Mouse (Mus musculus) forebrain, embryonic 11.5 days (tissue): ENCODE results near the gene Dlx6. TPM values are rescaled to one million over a fixed set of nuclear protein-coding genes. Genes with fewer than 3 reads are reported as not detected.

ENCODE experiments used
- ATAC-seq: fragments of 200-750 bp; cut with Nextera tagmentation; replicated peaks from 2 replicates; pipeline ENCODE4 v1.8.0; 2017; ENCODE audit warnings: moderate TSS enrichment; ENCODE audit not compliant: low FRiP score
- DNase-seq: peaks from one replicate; pipeline ENCODE4 v3.0.0-alpha.2; 2017; ENCODE audit warnings: low spot score
- H3K27ac ChIP-seq: fragments of 300-500 bp; sonication (generic); 2 replicates; pipeline ENCODE4 v1.5.1; 2014; ENCODE audit warnings: low read depth, low read length
- H3K27me3 ChIP-seq: fragments of 300-500 bp; sonication (generic); 2 replicates; pipeline ENCODE4 v1.6.1; 2014; ENCODE audit warnings: mild to moderate bottlenecking, low read length, mixed read lengths; ENCODE audit not compliant: control insufficient read depth, insufficient read depth
- H3K36me3 ChIP-seq: fragments of 300-500 bp; sonication (generic); 2 replicates; pipeline ENCODE4 v1.6.1; 2014; ENCODE audit warnings: mild to moderate bottlenecking, low read length, moderate library complexity, mixed read lengths; ENCODE audit not compliant: control insufficient read depth, insufficient read depth
- H3K4me1 ChIP-seq: fragments of 300-500 bp; sonication (generic); replicated peaks from 2 replicates; pipeline ENCODE4 v1.6.1; 2014; ENCODE audit warnings: low read length, mixed read lengths; ENCODE audit not compliant: control insufficient read depth, insufficient read depth
- H3K4me2 ChIP-seq: fragments of 300-500 bp; sonication (generic); 2 replicates; pipeline ENCODE4 v1.6.1; 2014; ENCODE audit warnings: low read depth, mild to moderate bottlenecking, low read length, moderate library complexity, mixed read lengths; ENCODE audit not compliant: severe bottlenecking
- H3K4me3 ChIP-seq: fragments of 300-500 bp; sonication (generic); 2 replicates; pipeline ENCODE4 v1.5.1; 2014; ENCODE audit warnings: low read depth, low read length
- H3K9ac ChIP-seq: fragments of 300-500 bp; sonication (generic); 2 replicates; pipeline ENCODE4 v1.6.1; 2014; ENCODE audit warnings: low read length
- H3K9me3 ChIP-seq: fragments of 300-500 bp; sonication (generic); 2 replicates; pipeline ENCODE4 v1.6.1; 2016; ENCODE audit warnings: low read length, mixed read lengths; ENCODE audit not compliant: control insufficient read depth
- WGBS: fragments of 180-500 bp; shearing (Covaris S2); extraction: QIAGEN DNeasy Blood & Tissue Kit; methylation state at CpG from one replicate; pipeline ENCODE4 v1.1.7; 2014; 5-methylcytosine and 5-hydroxymethylcytosine counted together
- polyA plus RNA-seq: library from polyadenylated mRNA; unstranded; fragments of >200 nt; fragmentation: Nextera tagmentation; extraction: Ambion mirVana; gene quantifications from 2 replicates; pipeline ENCODE4 v1.2.1, GENCODE M21; 2014

Dlx6 gene
- polyA plus RNA-seq, result 4.5 and 7.3 TPM in 2 replicates

DNA sequence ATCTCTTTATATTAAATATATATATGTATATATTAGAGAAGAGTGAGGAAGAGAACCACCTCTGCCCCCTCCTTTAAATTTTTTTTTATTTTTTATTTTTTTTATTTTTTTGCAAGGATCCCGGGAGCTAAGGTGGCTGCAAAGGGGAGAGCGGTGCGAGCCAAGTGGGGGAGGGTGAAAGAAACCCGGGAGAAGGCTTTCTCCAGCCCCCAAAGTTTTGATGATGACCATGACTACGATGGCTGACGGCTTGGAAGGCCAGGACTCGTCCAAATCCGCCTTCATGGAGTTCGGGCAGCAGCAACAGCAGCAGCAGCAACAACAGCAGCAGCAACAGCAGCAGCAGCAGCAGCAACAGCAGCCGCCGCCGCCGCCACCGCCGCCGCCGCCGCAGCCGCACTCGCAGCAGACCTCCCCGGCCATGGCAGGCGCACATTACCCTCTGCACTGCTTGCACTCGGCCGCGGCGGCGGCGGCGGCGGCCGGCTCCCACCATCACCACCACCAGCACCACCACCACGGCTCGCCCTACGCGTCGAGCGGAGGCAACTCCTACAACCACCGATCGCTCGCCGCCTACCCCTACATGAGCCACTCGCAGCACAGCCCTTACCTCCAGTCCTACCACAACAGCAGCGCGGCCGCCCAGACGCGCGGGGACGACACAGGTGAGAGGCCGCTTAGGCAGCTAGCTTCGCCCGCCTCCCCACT lies at the start of gene Dlx6:
Gene Dlx6, plus strand, starts transcription at position 175 of the 711 bp plus-strand sequence.
- Histone ChIP-seq H3K4me3 (peak within 1 kb of the TSS; percentile 49), H3K4me1 (peaks cover 12% of the 10 kb centered on the region; the same call in 1 of the 2 replicates), H3K9ac (peak within 1 kb of the TSS; percentile 64), H3K27ac (peak within 1 kb of the TSS; percentile 79), H3K36me3 (no peaks in the 10 kb centered on the region), H3K4me2 (peak within 1 kb of the TSS; percentile 85), H3K27me3 (peaks cover 80% of the 10 kb centered on the region), H3K9me3 (no peaks in the 10 kb centered on the region)
- 1% methylated on average over 35 of the region's 52 CpGs for WGBS
- ATAC-seq, result peak; percentile 62
- peak; percentile 81 for DNase-seq

DNA sequence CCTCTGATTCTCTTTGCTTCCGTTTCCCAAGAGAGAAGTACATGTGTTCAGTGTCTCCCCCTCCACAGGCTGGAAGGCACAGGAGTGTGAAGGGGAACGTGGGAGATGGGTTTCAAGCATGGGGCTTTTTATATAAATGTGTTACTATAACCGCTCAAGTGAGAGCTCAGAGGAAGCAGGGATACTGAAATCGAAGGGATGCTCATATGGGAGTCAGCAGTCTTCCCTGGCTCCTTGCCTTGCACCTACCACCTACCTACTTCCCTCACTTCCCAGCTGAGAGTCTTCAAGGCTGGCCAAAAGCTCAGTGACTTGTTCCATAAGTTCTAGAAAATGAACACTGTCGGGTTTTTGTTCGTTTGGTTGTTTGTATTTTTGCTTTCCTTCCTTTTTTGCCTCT lies 46.3 kb upstream of the Dlx6 start:
- no peak overlapping the region for H3K4me3 ChIP-seq
- H3K27me3 ChIP-seq, result no peaks in the 10 kb centered on the region
- WGBS, result 79% methylated on average over 6 of the region's 6 CpGs
- H3K4me1 ChIP-seq, result 0 out of 2 replicates have a peak, but pooled peaks cover 2% of the 10 kb centered on the region
- H3K9ac ChIP-seq, result no peak overlapping the region
- H3K4me2 ChIP-seq, result no peak overlapping the region
- no peaks in the 10 kb centered on the region for H3K9me3 ChIP-seq
- H3K27ac ChIP-seq, result no peak overlapping the region
- no peak for DNase-seq
- no peaks in the 10 kb centered on the region for H3K36me3 ChIP-seq
- no peak for ATAC-seq

DNA sequence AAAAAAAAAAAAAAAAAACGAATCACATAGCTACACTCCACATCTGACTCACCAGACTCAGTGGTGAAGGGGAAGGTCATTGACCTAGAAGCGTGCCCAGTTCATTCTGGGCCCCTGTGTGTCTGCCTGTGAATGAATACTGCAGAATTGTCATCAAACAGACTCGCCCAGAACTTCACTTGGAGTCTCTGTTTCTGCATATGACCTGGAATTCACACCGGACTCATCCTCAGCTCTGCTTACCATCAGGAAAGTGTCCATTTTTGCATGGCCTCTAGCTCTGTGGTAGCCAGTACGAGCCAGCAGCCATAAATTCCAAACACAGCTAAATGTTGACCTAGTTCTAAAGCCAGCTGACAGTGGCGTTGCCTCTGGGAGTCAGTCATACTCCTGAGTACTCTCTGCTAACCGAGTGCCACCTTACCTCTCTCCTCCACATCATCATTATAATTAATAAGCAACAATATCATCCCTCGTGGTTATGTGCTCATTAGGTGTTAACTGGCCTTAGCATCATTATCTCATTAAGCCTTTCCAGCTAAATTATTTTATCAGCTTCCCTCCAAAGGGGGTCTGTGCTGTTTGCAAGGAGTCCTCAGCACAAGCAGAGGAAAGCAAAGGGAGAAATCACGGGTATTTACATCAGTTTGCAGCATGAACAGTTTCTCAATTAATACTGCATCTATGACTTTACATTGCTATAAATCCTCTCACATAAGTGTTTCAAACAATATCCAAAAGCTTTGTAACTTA lies 44.9 kb upstream of the Dlx6 start:
- DNase-seq, result no peak
- WGBS, result 61% methylated on average over 8 of the region's 9 CpGs
- H3K27me3 ChIP-seq, result no peaks in the 10 kb centered on the region
- no peak for ATAC-seq
- H3K9ac ChIP-seq, result no peak overlapping the region
- H3K27ac ChIP-seq, result no peak overlapping the region
- H3K9me3 ChIP-seq, result no peaks in the 10 kb centered on the region
- no peak overlapping the region for H3K4me2 ChIP-seq
- H3K4me1 ChIP-seq, result 0 out of 2 replicates have a peak, but pooled peaks cover 2% of the 10 kb centered on the region
- H3K36me3 ChIP-seq, result no peaks in the 10 kb centered on the region
- H3K4me3 ChIP-seq, result no peak overlapping the region

DNA sequence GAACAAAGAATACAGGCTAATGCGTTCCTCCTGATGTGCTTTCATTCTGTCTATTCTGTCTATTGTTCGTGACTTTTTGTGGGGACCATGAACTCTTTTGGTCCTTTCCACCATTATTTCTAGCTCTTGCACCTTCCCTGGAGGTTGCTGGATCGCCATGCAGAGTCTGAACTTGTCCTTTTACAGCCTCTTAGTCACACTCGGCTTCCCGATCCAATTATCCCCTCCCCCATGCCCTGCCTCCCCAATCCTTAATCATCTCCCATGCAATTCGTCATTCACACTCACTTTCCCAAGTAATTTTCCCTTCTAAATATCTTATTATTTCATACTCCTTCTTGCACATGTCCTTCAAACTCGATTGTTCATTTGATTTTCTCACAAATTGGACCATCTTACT lies 44.0 kb upstream of the Dlx6 start:
- H3K36me3 ChIP-seq, result no peaks in the 10 kb centered on the region
- DNase-seq (no peak), ATAC-seq (no peak)
- H3K9ac ChIP-seq, result no peak overlapping the region
- WGBS, result 16% methylated on average over 7 of the region's 7 CpGs
- no peak overlapping the region for H3K4me3 ChIP-seq
- no peaks in the 10 kb centered on the region for H3K9me3 ChIP-seq
- 0 out of 2 replicates have a peak, but pooled peaks cover 2% of the 10 kb centered on the region for H3K4me1 ChIP-seq
- no peaks in the 10 kb centered on the region for H3K27me3 ChIP-seq
- H3K4me2 ChIP-seq, result peak overlapping the region; percentile 19; the same call in 1 of the 2 replicates
- no peak overlapping the region for H3K27ac ChIP-seq

DNA sequence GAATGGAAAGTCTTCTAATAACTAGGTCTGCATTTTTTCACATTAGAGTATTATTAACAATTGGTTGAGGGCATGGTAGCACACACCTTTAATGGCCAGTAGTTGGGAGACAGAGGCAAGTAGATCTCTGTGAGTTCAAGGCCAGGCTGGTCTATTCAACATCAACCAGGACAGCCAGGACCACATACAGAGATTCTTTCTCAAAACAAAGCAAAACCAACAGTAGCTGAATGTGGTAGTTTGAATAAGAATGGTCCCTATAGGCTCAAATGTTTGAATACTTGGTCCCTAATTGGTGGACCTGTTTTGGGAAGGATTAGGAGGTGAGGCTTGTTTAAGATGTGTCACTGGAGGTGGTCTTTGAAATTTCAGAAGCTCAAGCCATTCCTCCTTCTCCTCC lies 37.8 kb upstream of the Dlx6 start:
- Histone ChIP-seq H3K9ac (no peak overlapping the region), H3K4me1 (no peaks in the 10 kb centered on the region), H3K4me2 (no peak overlapping the region), H3K4me3 (no peak overlapping the region), H3K27ac (no peak overlapping the region), H3K9me3 (no peaks in the 10 kb centered on the region), H3K27me3 (no peaks in the 10 kb centered on the region), H3K36me3 (no peaks in the 10 kb centered on the region)
- ATAC-seq (no peak), DNase-seq (no peak)

DNA sequence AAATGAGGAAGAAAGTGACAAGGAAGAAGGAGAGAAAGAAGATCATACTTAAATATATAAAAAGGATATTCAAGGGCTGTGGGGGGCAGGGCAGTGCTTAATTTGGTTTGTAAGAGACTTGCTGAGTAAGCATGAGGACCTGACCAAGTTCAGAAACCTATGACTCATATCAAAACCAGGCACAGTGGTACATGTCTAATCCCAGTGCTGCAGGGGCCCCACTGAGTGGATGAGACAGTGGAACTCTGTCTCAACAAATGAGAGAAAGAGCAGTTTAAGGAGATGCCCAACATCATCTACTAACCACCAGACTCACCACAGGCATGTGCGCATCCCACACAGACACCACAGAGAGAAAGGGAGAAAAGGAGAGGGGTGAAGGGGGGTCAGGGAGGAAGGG lies 36.3 kb upstream of the Dlx6 start:
- no peak for DNase-seq
- no peak overlapping the region for H3K27ac ChIP-seq
- no peaks in the 10 kb centered on the region for H3K27me3 ChIP-seq
- no peaks in the 10 kb centered on the region for H3K36me3 ChIP-seq
- WGBS, result 91% methylated on average over 1 of the region's 1 CpGs
- no peaks in the 10 kb centered on the region for H3K9me3 ChIP-seq
- no peak for ATAC-seq
- H3K4me3 ChIP-seq, result no peak overlapping the region
- H3K4me2 ChIP-seq, result no peak overlapping the region
- H3K9ac ChIP-seq, result no peak overlapping the region
- no peaks in the 10 kb centered on the region for H3K4me1 ChIP-seq

DNA sequence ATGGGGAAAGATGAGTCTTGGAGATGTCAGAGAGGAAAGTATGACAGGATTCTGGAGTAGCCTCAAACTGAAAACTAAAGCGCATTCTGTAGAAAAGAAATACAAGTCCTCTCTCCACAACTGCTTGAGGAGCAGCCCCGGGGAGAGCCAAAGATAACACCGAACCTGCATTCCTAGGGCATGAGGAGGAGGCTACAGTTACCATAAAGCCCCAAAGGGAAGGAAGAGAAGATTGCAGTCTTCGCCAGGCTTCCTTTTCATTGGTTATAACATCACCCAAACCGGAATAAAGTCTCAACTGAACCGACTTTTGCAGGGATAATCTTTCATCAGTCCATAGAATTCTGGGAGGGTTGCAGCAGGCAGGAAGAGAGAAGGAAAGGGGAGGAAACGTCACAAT lies 32.7 kb upstream of the Dlx6 start:
- no peak for ATAC-seq
- no peak for DNase-seq
- Histone ChIP-seq H3K9ac (no peak overlapping the region), H3K27me3 (no peaks in the 10 kb centered on the region), H3K4me3 (no peak overlapping the region), H3K36me3 (no peaks in the 10 kb centered on the region), H3K4me2 (no peak overlapping the region), H3K9me3 (no peaks in the 10 kb centered on the region), H3K27ac (no peak overlapping the region), H3K4me1 (no peaks in the 10 kb centered on the region)
- 77% methylated on average over 7 of the region's 7 CpGs for WGBS

DNA sequence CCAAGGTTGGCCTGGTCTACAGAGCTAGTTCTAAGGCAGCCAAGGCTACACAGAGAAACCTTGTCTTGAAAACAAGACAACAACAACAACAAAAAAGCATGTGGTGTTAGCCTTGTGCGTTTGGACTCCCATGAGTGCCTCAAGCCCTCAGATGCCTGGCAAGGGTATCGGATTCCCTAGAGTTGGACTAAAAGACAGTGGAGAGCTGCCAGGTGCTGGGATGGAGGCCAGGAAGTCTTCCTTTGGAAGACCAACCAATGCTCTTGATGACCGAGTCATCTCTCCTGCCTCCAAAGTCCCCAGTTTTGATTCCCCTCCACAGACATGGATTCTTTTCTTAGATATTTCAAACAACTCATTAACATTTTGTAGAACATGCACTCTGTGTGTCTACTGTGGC lies 29.8 kb upstream of the Dlx6 start:
- 87% methylated on average over 3 of the region's 3 CpGs for WGBS

More for the DNA sequence above, 29.8 kb upstream of the Dlx6 start:
- Histone ChIP-seq H3K4me2 (no peak overlapping the region), H3K27ac (no peak overlapping the region), H3K9ac (no peak overlapping the region), H3K36me3 (no peaks in the 10 kb centered on the region), H3K27me3 (no peaks in the 10 kb centered on the region), H3K9me3 (no peaks in the 10 kb centered on the region), H3K4me3 (no peak overlapping the region), H3K4me1 (no peaks in the 10 kb centered on the region)
- DNase-seq, result no peak
- ATAC-seq, result no peak
